ENCODE assay signal across 9 mouse cellular contexts in the genomic region with DNA sequence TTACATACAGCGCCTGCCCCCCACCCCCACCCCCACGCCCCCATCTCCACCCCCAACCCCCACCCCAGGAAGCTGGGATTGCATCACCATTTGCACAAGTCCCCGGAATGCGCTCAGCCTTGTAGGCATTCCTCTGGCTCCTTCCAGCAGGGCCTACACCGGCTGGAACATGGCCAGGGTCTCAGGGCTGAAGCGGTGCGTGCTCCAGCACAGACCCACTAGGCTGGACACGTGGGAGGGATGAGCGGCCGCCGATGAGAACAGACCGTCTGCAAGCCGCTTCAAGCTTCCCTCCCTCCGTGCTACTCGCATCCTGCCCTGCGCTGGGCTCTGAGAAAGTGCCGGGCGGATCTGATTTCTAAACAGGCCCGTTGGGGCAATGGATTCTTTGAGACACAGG. TPM values are rescaled to one million over a fixed set of nuclear protein-coding genes. Genes with fewer than 3 reads are reported as not detected.
DNase-seq lines count a peak whose midpoint lies in the region; ATAC-seq lines count a peak whose summit lies in the region.
"Had no signal": no experiment of that assay in that cellular context is flagged by ENCODE, and none has a peak within 500 bp of the region (broad histone marks: within the 10 kb centered on the region; RNA-seq: fewer than 3 reads in every experiment).

No protein-coding gene starts in this region.

- no peaks in the 10 kb centered on the region for H3K36me3 ChIP-seq in forebrain, embryonic 11.5 days (ENCODE audit: control insufficient read depth, insufficient read depth, low read length)
- peaks cover 5% of the 10 kb centered on the region for H3K36me3 ChIP-seq in megakaryocyte, embryonic 14.5 days (replicated peaks; ENCODE audit: low read length)

- H3K27ac ChIP-seq in forebrain, embryonic 11.5 days (ENCODE audit: low read depth, low read length): no peak overlapping the region

- intact Hi-C loops in heart, postnatal 25 days (cut with DNase I): no loop called here

- H3K4me2 ChIP-seq in forebrain, embryonic 11.5 days (ENCODE audit: low read depth, low read length, severe bottlenecking): peak overlapping the region; percentile 32; the same call in 1 of the 2 replicates

- 3% methylated on average over 18 of the region's 19 CpGs for WGBS in forebrain, embryonic 11.5 days

- no peaks in the 10 kb centered on the region; the same call in 1 of the 2 replicates for H3K27me3 ChIP-seq in forebrain, embryonic 11.5 days (ENCODE audit: control insufficient read depth, insufficient read depth, low read length)
- H3K27me3 ChIP-seq in megakaryocyte, embryonic 14.5 days (replicated peaks): peaks cover 26% of the 10 kb centered on the region

- no peak overlapping the region for H3K4me3 ChIP-seq in forebrain, embryonic 11.5 days (ENCODE audit: low read depth, low read length)
- peak overlapping the region; percentile 79 for H3K4me3 ChIP-seq in megakaryocyte, embryonic 14.5 days (replicated peaks)

- peaks cover 4% of the 10 kb centered on the region for H3K4me1 ChIP-seq in forebrain, embryonic 11.5 days (replicated peaks; ENCODE audit: control insufficient read depth, insufficient read depth, low read length)
- peaks cover 63% of the 10 kb centered on the region for H3K4me1 ChIP-seq in megakaryocyte, embryonic 14.5 days

- ATAC-seq in forebrain, embryonic 11.5 days (replicated peaks; ENCODE audit: low FRiP score): peak; percentile 55; the same call in 1 of the 2 replicates

- no peaks in the 10 kb centered on the region for H3K9me3 ChIP-seq in forebrain, embryonic 11.5 days (ENCODE audit: control insufficient read depth, low read length)
- H3K9me3 ChIP-seq in megakaryocyte, embryonic 14.5 days: peaks cover 12% of the 10 kb centered on the region

- peak; percentile 76 for DNase-seq in 3T3-L1 (ENCODE audit: low read depth, low spot score)
- DNase-seq in adrenal gland, adult 8-10 months: peak; percentile 77
- peak; percentile 72 for DNase-seq in forebrain, embryonic 11.5 days (ENCODE audit: low spot score)
- DNase-seq in heart, postnatal 25 days (ENCODE audit: low spot score): peak; percentile 38
- DNase-seq in kidney, postnatal 4 days: peak; percentile 81 to 88
- DNase-seq in right cerebral cortex, postnatal 4 days: peak; percentile 68
- DNase-seq in layer of hippocampus, adult 8-10 months (ENCODE audit: low spot score in 2 of 2): no peak

- H3K9ac ChIP-seq in forebrain, embryonic 11.5 days (ENCODE audit: low read length): peak overlapping the region; percentile 29; the same call in 1 of the 2 replicates

RNA-seq across cellular contexts. Expression of a gene that starts 18.2 kb away (rescaled TPM):
- 1 to 10 TPM; 5.6 to 7.8 (median 6.7) TPM for total RNA-seq in adrenal gland, adult 8-10 months (2022)
- polyA plus RNA-seq in forebrain, embryonic 11.5 days (2014; fragmentation: Nextera tagmentation; extraction: Ambion mirVana): 10.9 and 11.6 TPM in 2 replicates
- total RNA-seq in heart, postnatal 25 days (2021): 1 to 10 TPM; 5.0 to 5.4 TPM
- polyA plus RNA-seq in megakaryocyte, embryonic 14.5 days (2012; ENCODE audit: insufficient read depth, low replicate concordance): 1.5 and 3.7 TPM in 2 replicates
- 1 to 10 TPM; 4.8 to 6.9 (median 5.6) TPM for total RNA-seq in layer of hippocampus, adult 8-10 months (2022)

RNA-seq across cellular contexts. Expression of a gene that starts 27.6 kb away (rescaled TPM):
- total RNA-seq in adrenal gland, adult 8-10 months (2022): not detected
- 0.08 TPM in 1 of 2 replicates, not detected in the other for polyA plus RNA-seq in forebrain, embryonic 11.5 days (2014; fragmentation: Nextera tagmentation; extraction: Ambion mirVana)
- not detected for total RNA-seq in heart, postnatal 25 days (2021)
- polyA plus RNA-seq in megakaryocyte, embryonic 14.5 days (2012; ENCODE audit: insufficient read depth, low replicate concordance): not detected in 2 replicates
- total RNA-seq in layer of hippocampus, adult 8-10 months (2022): not detected
- total RNA-seq: liver, adult 2 months had no signal

RNA-seq across cellular contexts. Expression of a gene that starts 42.3 kb away (rescaled TPM):
- total RNA-seq in adrenal gland, adult 8-10 months (2022): under 1 TPM in 1 of 4 experiments, not detected in 3; 0.11 TPM
- 19.7 and 21.0 TPM in 2 replicates for polyA plus RNA-seq in forebrain, embryonic 11.5 days (2014; fragmentation: Nextera tagmentation; extraction: Ambion mirVana)
- total RNA-seq in heart, postnatal 25 days (2021): under 1 TPM; 0.18 to 0.42 TPM
- 5.5 and 13.1 TPM in 2 replicates for polyA plus RNA-seq in megakaryocyte, embryonic 14.5 days (2012; ENCODE audit: insufficient read depth, low replicate concordance)
- not detected for total RNA-seq in layer of hippocampus, adult 8-10 months (2022)
- total RNA-seq: liver, adult 2 months had no signal
- polyA plus RNA-seq: liver, adult 2 months had no signal

Comparison
In these comparisons a context has a peak if more than half of its experiments do, and no peak if none do; other contexts are left out.
1. DNase-seq: peak in 3T3-L1 (single experiment), adrenal gland, adult 8-10 months (single experiment), forebrain, embryonic 11.5 days (single experiment), heart, postnatal 25 days (single experiment), kidney, postnatal 4 days (2 of 2) and right cerebral cortex, postnatal 4 days (single experiment); none in layer of hippocampus, adult 8-10 months (0 of 2).